Mouse (Mus musculus) midbrain, embryonic 14.5 days (tissue): ENCODE measurements around the gene Gm7138. TPM values are rescaled to one million over a fixed set of nuclear protein-coding genes. Genes with fewer than 3 reads are reported as not detected.
"Not testable (repeated sequence)": the region's sequence is repeated elsewhere in the genome, so short reads cannot be mapped to it uniquely, and the experiment has no call there.

Experiments used
- ATAC-seq: fragments of 200-750 bp; cut with Nextera tagmentation; 2 replicates; pipeline ENCODE4 v1.8.0; 2017; ENCODE audit warnings: moderate number of reproducible peaks, moderate library complexity; ENCODE audit not compliant: low FRiP score, low TSS enrichment
- DNase-seq: peaks from one replicate; pipeline ENCODE4 v3.0.0-alpha.2; 2015
- H3K27ac ChIP-seq: fragments of 300-500 bp; sonication (generic); replicated peaks from 2 replicates; pipeline ENCODE4 v1.5.1; 2014; ENCODE audit warnings: mild to moderate bottlenecking, low read depth, low read length, moderate library complexity
- H3K27me3 ChIP-seq: fragments of 300-500 bp; sonication (generic); 2 replicates; pipeline ENCODE4 v1.6.1; 2014; ENCODE audit warnings: low read length, control low read depth, mixed read lengths; ENCODE audit not compliant: control insufficient read depth, insufficient read depth
- H3K36me3 ChIP-seq: fragments of 300-500 bp; sonication (generic); 2 replicates; pipeline ENCODE4 v1.6.1; 2014; ENCODE audit warnings: low read length, control low read depth; ENCODE audit not compliant: control insufficient read depth, insufficient read depth
- H3K4me1 ChIP-seq: fragments of 300-500 bp; sonication (generic); 2 replicates; pipeline ENCODE4 v1.6.1; 2014; ENCODE audit warnings: mild to moderate bottlenecking, antibody characterized with exemption, low read length, control low read depth; ENCODE audit not compliant: control insufficient read depth, insufficient read depth
- H3K4me2 ChIP-seq: fragments of 300-500 bp; sonication (generic); 2 replicates; pipeline ENCODE4 v1.6.1; 2014; ENCODE audit warnings: mild to moderate bottlenecking, low read length, moderate library complexity
- H3K4me3 ChIP-seq: fragments of 300-500 bp; sonication (generic); replicated peaks from 2 replicates; pipeline ENCODE4 v1.5.1; 2014; ENCODE audit warnings: low read depth, low read length
- H3K9ac ChIP-seq: fragments of 300-500 bp; sonication (generic); replicated peaks from 2 replicates; pipeline ENCODE4 v1.6.1; 2014; ENCODE audit warnings: mild to moderate bottlenecking, low read length, moderate library complexity
- H3K9me3 ChIP-seq: fragments of 300-500 bp; sonication (generic); 2 replicates; pipeline ENCODE4 v1.6.1; 2016; ENCODE audit warnings: low read length, control low read depth, mixed read lengths; ENCODE audit not compliant: control insufficient read depth
- WGBS: fragments of 180-500 bp; shearing (Covaris S2); extraction: QIAGEN DNeasy Blood & Tissue Kit; methylation state at CpG from one replicate; pipeline ENCODE4 v1.1.7; 2014; 5-methylcytosine and 5-hydroxymethylcytosine counted together
- polyA plus RNA-seq: library from polyadenylated mRNA; unstranded; fragments of >200 nt; fragmentation: Nextera tagmentation; extraction: Ambion mirVana; gene quantifications from 2 replicates; pipeline ENCODE4 v1.2.1, GENCODE M21; 2014

Gm7138 gene
- not detected in 2 replicates for polyA plus RNA-seq

DNA sequence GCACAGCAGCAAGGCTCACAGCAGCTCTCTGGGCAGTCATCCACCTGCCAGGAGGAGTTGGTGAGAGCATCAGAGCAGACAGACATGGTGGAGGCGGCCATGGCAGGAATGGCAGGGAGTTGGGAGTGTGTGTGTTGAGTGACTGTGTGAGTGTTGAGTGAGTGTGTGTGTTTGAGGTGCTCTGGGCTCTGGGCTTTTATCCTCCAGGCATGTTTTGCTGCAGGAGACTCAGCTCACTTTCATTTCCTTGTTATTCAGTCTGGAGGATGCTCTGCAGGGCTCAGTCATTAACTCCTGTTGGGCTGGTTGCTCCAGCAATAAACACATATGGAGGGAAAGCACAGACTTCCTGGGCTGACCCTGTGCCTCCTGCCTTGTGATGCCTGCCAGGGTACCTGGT, at the start of gene Gm7138:
Gene Gm7138, minus strand, starts transcription at position 101 of the 400 bp plus-strand sequence.
- H3K27ac ChIP-seq, H3K27me3 ChIP-seq, H3K4me3 ChIP-seq, H3K9ac ChIP-seq, DNase-seq, H3K36me3 ChIP-seq, H3K4me1 ChIP-seq, H3K9me3 ChIP-seq, H3K4me2 ChIP-seq, ATAC-seq: not testable (repeated sequence)
- WGBS, result 64% methylated on average over 1 of the region's 1 CpGs

DNA sequence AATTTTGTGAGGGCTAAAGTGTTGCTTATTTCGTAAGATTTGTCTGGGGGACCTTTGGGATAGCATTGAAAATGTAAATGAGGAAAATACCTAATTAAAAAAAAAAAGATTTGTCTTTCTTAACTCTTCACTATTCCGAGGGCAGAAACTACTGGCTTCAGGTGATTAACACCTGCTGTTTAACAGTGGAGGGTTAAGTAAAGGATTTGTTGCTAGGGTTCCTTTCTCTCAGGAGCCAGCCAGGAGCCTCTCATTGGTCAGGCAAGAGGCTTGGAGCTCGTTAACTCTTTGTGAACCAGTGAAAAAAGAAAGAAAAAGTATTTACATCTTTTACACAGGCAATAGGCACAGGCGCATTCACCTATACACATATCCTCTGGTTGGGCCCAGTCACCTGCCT, 42.5 kb upstream of the Gm7138 start:
- H3K36me3 ChIP-seq, result no peaks in the 10 kb centered on the region
- DNase-seq (peak; percentile 46), ATAC-seq (no peak)
- WGBS, result 29% methylated on average over 4 of the region's 4 CpGs
- H3K9me3 ChIP-seq, result no peaks in the 10 kb centered on the region
- H3K4me1 ChIP-seq, result no peaks in the 10 kb centered on the region
- H3K9ac ChIP-seq, result no peak overlapping the region
- no peak overlapping the region for H3K4me3 ChIP-seq
- H3K27me3 ChIP-seq, result no peaks in the 10 kb centered on the region
- H3K4me2 ChIP-seq, result no peak overlapping the region
- no peak overlapping the region for H3K27ac ChIP-seq

DNA sequence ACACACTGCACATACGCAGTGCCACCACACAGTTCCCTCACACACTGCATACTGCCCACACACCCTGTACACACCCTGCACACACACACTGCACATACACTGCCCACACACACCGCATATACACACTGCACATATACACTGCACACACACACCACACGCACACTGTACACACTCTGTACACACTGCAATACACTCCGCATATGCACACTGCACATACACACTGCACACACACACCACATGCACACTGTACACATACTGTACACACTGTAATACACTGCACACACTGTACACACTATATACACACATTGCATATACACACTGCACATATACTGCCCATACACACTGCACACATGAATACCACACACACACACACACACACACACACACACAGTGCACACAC, 41.8 kb upstream of the Gm7138 start:
- peak; percentile 37; the same call in 1 of the 2 replicates for ATAC-seq

GRCm38 (mm10) chr10:77815514-77815913, 38.8 kb upstream of the Gm7138 start:
- H3K4me3 ChIP-seq, result no peak overlapping the region
- 37% methylated on average over 5 of the region's 5 CpGs for WGBS
- H3K9me3 ChIP-seq, result no peaks in the 10 kb centered on the region
- no peak overlapping the region for H3K27ac ChIP-seq
- H3K4me1 ChIP-seq, result no peaks in the 10 kb centered on the region
- H3K27me3 ChIP-seq, result no peaks in the 10 kb centered on the region
- no peak overlapping the region for H3K9ac ChIP-seq
- no peak for ATAC-seq
- peak; percentile 52 for DNase-seq
- no peak overlapping the region for H3K4me2 ChIP-seq
- H3K36me3 ChIP-seq, result no peaks in the 10 kb centered on the region

More for the DNA sequence above, 41.8 kb upstream of the Gm7138 start:
- no peak for DNase-seq
- Histone ChIP-seq H3K9ac (no peak overlapping the region), H3K27me3 (no peaks in the 10 kb centered on the region), H3K4me3 (no peak overlapping the region), H3K4me2 (no peak overlapping the region), H3K9me3 (no peaks in the 10 kb centered on the region), H3K4me1 (no peaks in the 10 kb centered on the region), H3K27ac (0 out of 2 replicates have a peak overlapping the region, but pooled peaks have one; percentile 26), H3K36me3 (no peaks in the 10 kb centered on the region)
- 97% methylated on average over 4 of the region's 4 CpGs for WGBS

DNA sequence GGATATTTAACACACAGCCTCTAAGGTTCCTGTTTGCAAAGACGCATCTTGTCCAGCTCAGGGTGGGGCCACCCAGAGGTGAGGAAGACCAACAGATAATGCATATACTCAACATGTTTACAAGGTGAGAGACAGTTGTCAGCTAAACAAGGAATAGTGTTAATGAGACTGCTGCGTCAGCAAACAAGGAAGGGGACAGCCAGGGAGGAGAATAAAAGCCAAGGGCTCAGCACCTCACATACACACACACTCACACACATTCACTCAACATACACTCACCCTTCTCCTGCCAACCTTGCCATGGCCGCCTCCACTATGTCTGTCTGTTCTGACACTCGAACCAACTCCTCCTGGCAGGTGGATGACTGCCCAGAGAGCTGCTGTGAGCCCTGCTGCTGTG, 37.6 kb upstream of the Gm7138 start, which contains the start of gene Gm2696:
Gene Gm2696, plus strand, starts transcription at position 301 of the 400 bp plus-strand sequence.
- no peaks in the 10 kb centered on the region for H3K27me3 ChIP-seq
- no peaks in the 10 kb centered on the region for H3K4me1 ChIP-seq
- ATAC-seq (no peak), DNase-seq (no peak)
- no peak within 1 kb of the TSS for H3K4me2 ChIP-seq
- no peaks in the 10 kb centered on the region for H3K9me3 ChIP-seq
- no peaks in the 10 kb centered on the region for H3K36me3 ChIP-seq
- no peak within 1 kb of the TSS for H3K4me3 ChIP-seq
- WGBS, result 65% methylated on average over 4 of the region's 4 CpGs
- H3K27ac ChIP-seq, result no peak within 1 kb of the TSS
- H3K9ac ChIP-seq, result no peak within 1 kb of the TSS

DNA sequence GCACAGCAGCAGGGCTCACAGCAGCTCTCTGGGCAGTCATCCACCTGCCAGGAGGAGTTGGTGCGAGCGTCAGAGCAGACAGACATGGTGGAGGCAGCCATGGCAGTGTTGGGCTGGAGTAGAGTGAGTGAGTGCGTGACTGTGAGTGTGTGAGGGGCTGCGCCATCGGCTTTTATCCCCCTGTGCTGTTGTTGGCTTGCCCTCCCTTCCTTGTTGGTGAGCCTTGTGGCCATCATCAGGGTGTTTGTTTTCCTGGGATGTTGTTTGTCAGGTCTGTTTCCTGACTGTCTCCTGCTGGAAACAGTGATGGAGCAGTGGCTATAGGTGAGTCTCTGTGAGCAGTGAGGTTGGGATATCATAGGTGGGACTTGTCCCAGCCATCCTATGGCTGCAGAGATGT, 35.0 kb upstream of the Gm7138 start, which contains the start of gene Gm9507:
Gene Gm9507, minus strand, starts transcription at position 101 of the 400 bp plus-strand sequence.
- Histone ChIP-seq H3K4me3 (no peak within 1 kb of the TSS), H3K4me1 (no peaks in the 10 kb centered on the region), H3K27me3 (no peaks in the 10 kb centered on the region), H3K4me2 (no peak within 1 kb of the TSS), H3K27ac (no peak within 1 kb of the TSS), H3K9ac (no peak within 1 kb of the TSS), H3K9me3 (no peaks in the 10 kb centered on the region), H3K36me3 (no peaks in the 10 kb centered on the region)
- no peak for DNase-seq
- no peak for ATAC-seq
- 79% methylated on average over 5 of the region's 5 CpGs for WGBS

DNA sequence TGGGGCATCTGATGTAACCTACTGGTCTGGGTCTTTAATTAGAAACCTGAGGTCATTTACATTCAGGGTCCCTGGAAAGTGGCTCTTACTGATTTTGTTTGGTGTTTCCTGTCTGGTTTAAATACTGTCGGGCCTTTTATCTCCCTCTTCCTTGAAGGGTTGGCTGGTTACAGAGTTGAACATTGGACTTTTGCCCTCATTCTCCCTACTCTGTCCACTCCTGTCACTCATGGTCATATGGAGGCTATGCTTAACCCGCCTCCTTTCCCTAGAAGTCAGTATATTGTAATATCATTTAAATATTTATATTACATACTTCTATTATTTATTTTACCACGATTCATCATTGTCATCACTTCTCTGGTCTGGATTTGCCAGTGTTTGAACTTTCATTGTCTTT, 27.4 kb upstream of the Gm7138 start:
- DNase-seq (no peak), ATAC-seq (no peak)
- Histone ChIP-seq H3K27ac (no peak overlapping the region), H3K27me3 (no peaks in the 10 kb centered on the region), H3K4me1 (no peaks in the 10 kb centered on the region), H3K4me2 (no peak overlapping the region), H3K36me3 (no peaks in the 10 kb centered on the region), H3K9me3 (no peaks in the 10 kb centered on the region), H3K9ac (no peak overlapping the region), H3K4me3 (no peak overlapping the region)
- 86% methylated on average over 3 of the region's 3 CpGs for WGBS

GRCm38 (mm10) chr10:77798921-77799508, 22.3 kb upstream of the Gm7138 start, which contains the start of gene Gm19668:
Gene Gm19668, minus strand, starts transcription at chr10:77799133.
- H3K4me1 ChIP-seq, result no peaks in the 10 kb centered on the region
- no peaks in the 10 kb centered on the region for H3K36me3 ChIP-seq
- DNase-seq (no peak), ATAC-seq (0 out of 2 replicates have a peak, but pooled peaks have one; percentile 17)
- no peak within 1 kb of the TSS for H3K4me2 ChIP-seq
- 67% methylated on average over 8 of the region's 8 CpGs for WGBS
- no peaks in the 10 kb centered on the region for H3K27me3 ChIP-seq
- no peak within 1 kb of the TSS for H3K4me3 ChIP-seq
- peak within 1 kb of the TSS; percentile 37; the same call in 1 of the 2 replicates for H3K27ac ChIP-seq
- H3K9me3 ChIP-seq, result no peaks in the 10 kb centered on the region
- H3K9ac ChIP-seq, result no peak within 1 kb of the TSS
